Mouse (Mus musculus) urinary bladder, adult 2 months (tissue): ENCODE results near the gene Trip4. TPM values are rescaled to one million over a fixed set of nuclear protein-coding genes. Genes with fewer than 3 reads are reported as not detected.

ENCODE experiments used
- DNase-seq: peaks from one replicate; pipeline ENCODE4 v3.0.0; 2022; ENCODE audit warnings: low spot score
- polyA plus RNA-seq: library from polyadenylated mRNA; depleted of rRNA; stranded (reverse); fragments of >200 nt; gene quantifications from 2 replicates; pipeline ENCODE4 v1.2.3, GENCODE M21; 2012

Gene Trip4
- polyA plus RNA-seq, 1 experiment: 19.4 TPM

DNA sequence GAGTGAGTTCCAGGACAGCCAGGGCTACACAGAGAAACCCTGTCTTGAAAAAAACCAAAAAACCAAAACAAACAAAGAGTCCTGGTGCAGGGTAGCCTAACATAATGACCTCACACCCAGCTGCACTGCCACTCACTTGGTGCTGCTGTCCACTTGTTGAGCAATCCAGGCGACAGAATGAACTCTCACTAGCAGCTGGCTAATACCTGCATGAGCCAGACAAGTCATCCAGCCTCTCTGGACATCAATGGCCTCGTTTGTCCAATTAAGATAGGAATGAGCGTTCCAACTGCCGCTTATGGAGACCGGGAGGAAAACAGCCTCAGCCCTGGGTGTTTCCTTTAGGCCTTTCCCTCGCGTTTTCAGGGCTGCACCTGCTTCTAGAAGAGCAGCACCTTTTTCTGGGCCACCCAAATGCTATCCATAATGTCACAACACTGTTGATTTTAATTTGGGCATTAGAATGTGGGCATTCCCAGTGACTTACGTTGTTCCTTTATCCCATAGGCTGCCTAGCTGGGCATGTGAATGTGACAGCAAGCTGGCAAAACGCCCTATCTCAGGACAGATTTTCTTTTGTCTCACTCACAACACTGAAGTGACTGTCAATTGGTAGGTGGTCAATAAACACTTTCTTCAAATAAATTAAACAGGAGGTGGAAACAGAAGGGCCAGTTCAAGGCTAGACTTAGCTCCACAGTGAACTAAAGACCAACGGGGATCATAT is 73.8 kb downstream of the Trip4 start:
- DNase-seq: no peak

- no peak for DNase-seq
Measured at GRCm38 (mm10) chr9:65833640-65834039, 75.0 kb downstream of the Trip4 start.

- no peak for DNase-seq
Measured at GRCm38 (mm10) chr9:65833230-65833629, 75.4 kb downstream of the Trip4 start.

DNA sequence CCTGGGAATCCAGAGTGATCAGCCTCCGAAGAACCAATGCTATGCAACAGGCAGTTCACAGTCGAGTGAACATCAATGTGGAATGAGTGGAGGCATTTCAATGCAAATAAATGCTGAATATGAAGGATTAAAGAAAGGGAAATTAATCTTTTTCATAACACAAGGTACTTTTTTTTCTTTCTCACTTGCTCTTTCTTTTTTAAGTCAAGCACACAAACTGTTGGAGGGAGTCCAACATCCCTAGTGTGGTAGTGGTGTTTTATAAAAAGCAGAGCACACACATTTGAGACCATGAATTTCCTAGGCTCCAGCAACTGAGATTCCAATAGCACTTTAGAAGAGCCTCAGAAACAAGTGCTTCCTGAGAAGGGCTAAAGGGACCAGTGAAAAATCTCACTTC is 76.6 kb downstream of the Trip4 start:
- no peak for DNase-seq

DNA sequence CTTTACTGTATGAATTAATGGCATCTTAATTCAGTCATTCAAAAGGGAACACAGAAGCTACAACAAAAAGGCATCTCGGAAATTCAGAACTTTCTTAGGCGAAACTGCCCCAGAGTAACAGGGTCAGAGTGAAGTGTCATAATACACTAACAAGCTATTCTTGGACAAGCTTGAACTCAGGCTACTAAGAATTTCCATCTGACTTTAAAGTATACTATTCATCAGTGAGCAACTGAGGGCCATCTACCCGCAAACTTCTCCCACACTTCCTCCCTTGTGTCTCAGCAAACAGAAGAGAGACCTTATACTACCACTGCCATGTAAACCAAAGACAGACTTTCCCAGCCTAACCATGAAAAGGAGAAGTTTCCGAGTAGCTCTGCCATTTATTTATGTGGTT is 77.4 kb downstream of the Trip4 start:
- DNase-seq: no peak

- no peak for DNase-seq
Measured at GRCm38 (mm10) chr9:65830255-65830654, 78.3 kb downstream of the Trip4 start.

GRCm38 (mm10) chr9:65829410-65829809 is 79.2 kb downstream of the Trip4 start:
- DNase-seq: no peak

DNA sequence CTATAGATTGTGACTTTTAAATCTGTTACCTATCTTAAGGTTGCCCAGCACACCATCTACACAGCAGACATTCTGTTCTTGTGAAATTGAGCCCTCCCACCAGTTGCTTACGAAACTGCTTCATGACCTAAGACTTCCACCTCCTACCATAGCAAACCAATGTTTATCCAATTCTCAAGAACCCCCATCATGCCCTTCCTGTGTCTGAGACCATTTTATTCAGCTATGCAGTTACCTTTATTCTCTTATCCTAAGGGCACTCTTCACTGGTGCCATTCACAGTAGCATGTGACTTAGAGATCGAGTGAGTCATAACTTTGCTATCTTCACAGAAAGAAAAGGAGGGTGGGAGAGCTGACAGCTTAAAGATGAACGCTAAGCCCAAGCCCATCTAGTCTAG is 80.1 kb downstream of the Trip4 start:
- no peak for DNase-seq

DNA sequence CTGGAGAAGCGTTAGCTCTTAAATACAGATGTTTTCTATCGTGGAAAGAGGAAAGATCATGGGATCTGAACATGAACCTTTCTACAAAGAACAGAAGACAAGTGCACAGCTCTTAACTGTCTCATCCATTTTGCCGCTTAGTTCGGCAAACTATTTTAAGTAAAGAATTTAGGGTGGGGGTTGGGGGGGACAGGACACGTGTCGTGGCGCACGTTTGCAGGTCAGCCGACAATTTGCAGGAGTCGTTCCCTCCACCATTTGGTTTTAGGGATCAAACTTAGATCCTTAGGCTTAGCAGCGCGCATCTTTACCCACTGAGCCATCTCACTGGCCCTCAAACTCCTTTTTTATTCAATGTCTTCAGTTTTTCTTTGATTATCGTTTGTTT is 80.6 kb downstream of the Trip4 start:
- DNase-seq: no peak

DNA sequence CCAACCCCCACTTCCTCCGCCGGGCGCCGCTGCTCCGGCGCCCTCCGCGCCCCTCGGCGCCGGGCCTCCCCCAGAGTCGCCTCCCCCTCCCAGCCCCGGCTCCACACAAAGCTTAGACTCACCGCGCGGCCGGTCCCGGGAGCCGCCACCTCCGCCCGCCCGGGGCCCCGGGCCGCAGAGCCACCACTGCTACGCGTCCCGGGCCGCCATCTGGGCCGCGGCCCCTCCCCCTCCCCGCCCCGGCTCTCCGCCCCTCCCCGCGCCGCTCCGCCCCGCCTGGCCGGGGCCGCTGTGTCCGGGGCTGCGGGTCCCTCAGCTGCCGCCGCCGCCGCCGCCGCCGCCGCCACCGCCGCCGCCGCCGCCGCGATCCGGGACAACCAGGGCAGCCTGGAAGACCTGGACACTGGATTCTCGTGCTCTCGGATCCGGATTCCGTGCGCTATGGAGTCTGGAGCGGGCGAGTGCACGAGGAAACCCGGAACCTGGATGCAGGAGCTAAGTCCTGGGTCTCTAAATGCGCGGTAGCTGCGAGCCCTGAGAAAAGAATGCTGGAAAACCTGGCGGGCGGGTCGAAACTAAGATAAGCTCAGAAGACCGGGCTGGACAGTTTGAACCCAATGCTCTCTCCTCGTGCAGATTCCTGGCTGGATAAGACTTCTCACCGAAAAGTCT is 81.1 kb downstream of the Trip4 start, which contains the start of gene Zfp609:
Gene Zfp609, minus strand, starts transcription at position 221 of the 672 bp plus-strand sequence.
- DNase-seq: peak; percentile 89

DNA sequence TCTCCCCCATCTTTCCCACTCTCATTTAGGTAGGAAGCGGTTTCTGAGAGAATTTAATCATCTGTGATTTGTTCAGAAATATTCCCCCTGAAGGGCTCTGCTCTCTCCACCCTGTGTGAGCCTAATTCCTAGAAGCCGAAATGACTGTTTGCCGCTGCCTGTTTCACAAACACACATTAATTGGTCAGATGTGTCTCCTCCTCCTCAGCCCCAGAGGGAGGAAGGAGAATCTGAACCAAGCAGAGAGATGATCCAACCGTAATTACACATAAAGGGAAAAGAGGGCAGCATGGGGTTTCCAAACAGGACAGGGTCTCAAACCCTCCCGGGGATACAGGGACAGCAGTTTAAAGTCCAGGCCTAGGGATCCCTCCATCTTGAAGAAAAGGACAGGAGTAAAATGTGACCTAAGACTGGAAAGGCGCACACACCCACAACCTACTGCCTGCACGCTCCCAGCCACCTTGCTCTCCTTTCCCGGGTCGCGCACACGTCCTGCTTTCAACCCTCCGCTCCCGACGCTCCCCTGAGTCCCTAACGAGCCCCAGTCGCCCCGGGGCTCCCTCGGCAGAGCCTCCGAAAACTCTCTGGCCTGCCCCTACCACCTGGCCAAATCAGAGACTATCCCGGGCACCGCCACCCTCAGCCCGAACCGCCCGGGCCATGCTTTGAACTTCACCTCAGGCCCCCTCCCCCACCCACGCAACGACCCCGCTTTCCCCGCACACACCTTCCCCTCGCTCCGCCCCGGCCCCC is 81.8 kb downstream of the Trip4 start:
- DNase-seq: no peak

DNA sequence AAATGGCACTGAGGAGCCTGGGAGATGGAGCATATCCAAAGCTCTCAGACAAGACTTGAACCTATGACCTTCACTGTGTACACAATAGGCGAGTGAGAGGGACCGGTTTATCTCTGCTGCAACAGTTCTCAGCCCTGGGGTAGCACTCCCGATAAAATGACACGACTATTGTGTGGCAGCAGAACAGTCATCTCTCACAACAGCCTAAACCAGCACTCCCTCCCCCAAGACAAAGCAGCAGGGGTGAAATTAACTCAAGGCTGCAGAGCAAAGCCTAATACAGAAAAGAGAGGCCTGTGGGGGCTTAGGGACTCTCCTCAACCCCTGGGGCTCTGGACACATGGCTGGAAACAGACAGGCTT is 82.4 kb downstream of the Trip4 start:
- DNase-seq: no peak

GRCm38 (mm10) chr9:65823716-65824462 is 84.7 kb downstream of the Trip4 start:
- no peak for DNase-seq

GRCm38 (mm10) chr9:65822011-65822410 is 86.6 kb downstream of the Trip4 start:
- DNase-seq: no peak

- DNase-seq: no peak
Measured at GRCm38 (mm10) chr9:65820301-65820700, 88.3 kb downstream of the Trip4 start.

DNA sequence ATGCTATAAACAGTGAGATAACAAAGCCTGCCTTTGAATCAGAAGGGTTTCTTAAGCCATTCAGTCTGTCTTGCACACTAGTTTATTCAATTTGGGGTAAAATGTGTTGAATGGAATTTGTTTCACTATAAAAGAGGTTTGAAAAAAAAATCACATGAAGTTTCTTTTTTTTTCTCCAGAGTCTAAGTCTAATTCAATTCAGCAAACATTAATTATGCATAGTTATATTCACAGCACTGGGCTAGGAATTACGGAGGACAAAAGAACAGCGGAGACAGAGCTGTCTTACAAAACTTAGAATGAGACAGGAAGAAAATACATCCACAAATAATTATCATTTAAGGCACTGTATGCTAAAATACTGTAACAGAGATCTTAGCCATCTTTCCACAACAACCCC is 90.2 kb downstream of the Trip4 start:
- no peak for DNase-seq

- no peak for DNase-seq
Measured at GRCm38 (mm10) chr9:65812841-65813240, 95.8 kb downstream of the Trip4 start.

- DNase-seq: no peak
Measured at GRCm38 (mm10) chr9:65811784-65812183, 96.8 kb downstream of the Trip4 start.

DNA sequence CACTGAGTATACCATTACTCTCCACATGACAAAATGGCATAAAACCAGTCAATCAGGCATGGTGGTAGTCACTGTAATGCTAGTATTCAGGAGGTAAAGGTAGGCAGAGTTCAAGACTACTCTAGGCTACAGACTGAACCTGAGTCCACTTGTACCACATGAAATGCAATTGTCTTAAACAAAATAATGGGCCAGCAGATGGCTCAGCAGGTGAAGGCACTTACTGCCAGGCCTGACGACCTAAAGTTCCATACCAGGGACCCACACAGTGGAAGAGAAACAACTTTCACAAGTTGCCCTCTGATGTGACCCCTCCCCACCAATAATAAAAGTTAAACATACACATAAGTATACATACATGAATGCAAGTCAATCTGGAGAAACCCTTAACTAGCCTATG is 100.8 kb downstream of the Trip4 start:
- no peak for DNase-seq

GRCm38 (mm10) chr9:65807251-65807650 is 101.3 kb downstream of the Trip4 start:
- DNase-seq: no peak

- no peak for DNase-seq
Measured at GRCm38 (mm10) chr9:65799770-65800169, 108.8 kb downstream of the Trip4 start.

DNA sequence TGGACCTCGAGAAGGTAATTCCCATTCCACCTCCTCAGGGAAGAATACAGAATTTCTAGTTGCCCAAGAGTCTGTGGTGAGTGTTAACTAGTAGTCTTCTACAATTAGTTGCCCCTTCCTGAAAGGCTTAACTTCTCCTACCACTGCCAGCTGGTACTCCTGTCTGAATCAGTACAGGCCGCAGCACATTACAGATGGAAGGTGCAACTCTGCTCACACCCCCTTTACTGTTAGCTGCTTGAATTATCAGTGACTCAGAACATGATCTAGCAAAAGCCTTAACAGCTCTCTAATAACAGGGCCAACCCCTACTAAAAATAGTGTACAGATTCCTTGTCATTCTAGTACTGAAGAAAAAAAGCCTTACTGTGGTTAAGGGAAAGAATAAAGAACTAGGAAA is 112.9 kb downstream of the Trip4 start:
- DNase-seq: no peak
